Mouse (Mus musculus) gonadal fat pad, adult 2 months (tissue): ENCODE measurements around the gene Agbl3. TPM values are rescaled to one million over a fixed set of nuclear protein-coding genes. Genes with fewer than 3 reads are reported as not detected.

Source experiments
- DNase-seq: peaks from one replicate; pipeline ENCODE4 v3.0.0-alpha.2; 2012; ENCODE audit warnings: low read depth
- polyA plus RNA-seq: library from polyadenylated mRNA; depleted of rRNA; stranded (reverse); fragments of >200 nt; gene quantifications from 2 replicates; pipeline ENCODE4 v1.2.3, GENCODE M21; 2012; rRNA removed

Agbl3 gene
- polyA plus RNA-seq, 1 experiment, result 9.4 TPM

- DNase-seq, result no peak
Measured at GRCm38 (mm10) chr6:34906661-34907060, 126.4 kb downstream of the Agbl3 start.

GRCm38 (mm10) chr6:34907121-34907614, 126.9 kb downstream of the Agbl3 start:
- DNase-seq, result no peak

GRCm38 (mm10) chr6:34907696-34908260, 127.5 kb downstream of the Agbl3 start:
- no peak for DNase-seq

Other genes with a start within 250 kb of the Agbl3 start
- 38.2 and 39.6 TPM in 2 replicates for gene Cald1, start 181.9 kb upstream of the Agbl3 start, polyA plus RNA-seq
- gene Tmem140, start 82.7 kb downstream of the Agbl3 start, polyA plus RNA-seq, result 23.2 and 31.4 TPM in 2 replicates
- gene Cyren, start 97.6 kb downstream of the Agbl3 start, polyA plus RNA-seq, result 6.5 and 6.7 TPM in 2 replicates
- gene Wdr91, start 130.4 kb downstream of the Agbl3 start, polyA plus RNA-seq, result 16.4 and 16.9 TPM in 2 replicates
- gene Stra8, start 139.7 kb downstream of the Agbl3 start, polyA plus RNA-seq, result not detected in 2 replicates
- gene Slc23a4, start 208.0 kb downstream of the Agbl3 start, polyA plus RNA-seq, result 7.4 and 7.9 TPM in 2 replicates